Mouse (Mus musculus): Measurements from ENCODE around the gene Cox8b. TPM values are rescaled to one million over a fixed set of nuclear protein-coding genes. Genes with fewer than 3 reads are reported as not detected.
A peak's percentile ranks its signal among the peaks of the same experiment; 100 is the strongest.

Cox8b gene
- polyA plus RNA-seq, 1 experiment from 2014 or later: 0.49 TPM

GRCm38 (mm10) chr7:140880865-140881515 is 19.3 kb downstream of the Cox8b start:
- H3K27me3 ChIP-seq (ENCODE audit: low read depth, poor library complexity, severe bottlenecking): no peaks in the 10 kb centered on the region
- peak overlapping the region; percentile 90 for H3K27ac ChIP-seq
- H3K4me1 ChIP-seq: peaks cover 16% of the 10 kb centered on the region
- WGBS: 36% methylated on average over 8 of the region's 8 CpGs
- peaks cover 37% of the 10 kb centered on the region for H3K36me3 ChIP-seq
- H3K9me3 ChIP-seq (replicated peaks): no peaks in the 10 kb centered on the region
- peak overlapping the region; percentile 91 for H3K4me3 ChIP-seq
- no peak for DNase-seq (ENCODE audit: low spot score)

- DNase-seq (ENCODE audit: low spot score): no peak
- no peak overlapping the region for H3K27ac ChIP-seq
- 89% methylated on average over 3 of the region's 3 CpGs for WGBS
- peaks cover 16% of the 10 kb centered on the region for H3K4me1 ChIP-seq
- H3K4me3 ChIP-seq: no peak overlapping the region
- no peaks in the 10 kb centered on the region for H3K27me3 ChIP-seq (ENCODE audit: low read depth, poor library complexity, severe bottlenecking)
- H3K9me3 ChIP-seq (replicated peaks): no peaks in the 10 kb centered on the region
- H3K36me3 ChIP-seq: peaks cover 36% of the 10 kb centered on the region
These were observed 19.8 kb downstream of the Cox8b start for GRCm38 (mm10) chr7:140880419-140880818.

- Histone ChIP-seq H3K9me3 (replicated peaks) (no peaks in the 10 kb centered on the region), H3K4me3 (no peak overlapping the region), H3K27ac (no peak overlapping the region), H3K4me1 (peaks cover 16% of the 10 kb centered on the region), H3K27me3 (ENCODE audit: low read depth, poor library complexity, severe bottlenecking) (no peaks in the 10 kb centered on the region), H3K36me3 (peaks cover 34% of the 10 kb centered on the region)
- WGBS: 89% methylated on average over 7 of the region's 7 CpGs
- DNase-seq (ENCODE audit: low spot score): no peak
These were observed 20.9 kb downstream of the Cox8b start for GRCm38 (mm10) chr7:140879355-140879754.

GRCm38 (mm10) chr7:140877364-140877763 is 22.9 kb downstream of the Cox8b start:
- H3K4me3 ChIP-seq: no peak overlapping the region
- WGBS: 85% methylated on average over 6 of the region's 6 CpGs
- H3K27me3 ChIP-seq (ENCODE audit: low read depth, poor library complexity, severe bottlenecking): no peaks in the 10 kb centered on the region
- H3K27ac ChIP-seq: no peak overlapping the region
- H3K36me3 ChIP-seq: peaks cover 34% of the 10 kb centered on the region
- DNase-seq (ENCODE audit: low spot score): no peak
- no peaks in the 10 kb centered on the region for H3K9me3 ChIP-seq (replicated peaks)
- H3K4me1 ChIP-seq: peaks cover 10% of the 10 kb centered on the region

- Histone ChIP-seq H3K4me1 (no peaks in the 10 kb centered on the region), H3K36me3 (peaks cover 38% of the 10 kb centered on the region), H3K27me3 (ENCODE audit: low read depth, poor library complexity, severe bottlenecking) (no peaks in the 10 kb centered on the region), H3K9me3 (replicated peaks) (no peaks in the 10 kb centered on the region), H3K4me3 (no peak overlapping the region), H3K27ac (no peak overlapping the region)
- WGBS: 92% methylated on average over 4 of the region's 4 CpGs
- DNase-seq (ENCODE audit: low spot score): no peak
These were observed 26.0 kb downstream of the Cox8b start for GRCm38 (mm10) chr7:140874224-140874623.

- DNase-seq (ENCODE audit: low spot score): no peak
- no peak overlapping the region for H3K4me3 ChIP-seq
- no peaks in the 10 kb centered on the region for H3K4me1 ChIP-seq
- H3K9me3 ChIP-seq (replicated peaks): no peaks in the 10 kb centered on the region
- H3K27ac ChIP-seq: no peak overlapping the region
- no peaks in the 10 kb centered on the region for H3K27me3 ChIP-seq (ENCODE audit: low read depth, poor library complexity, severe bottlenecking)
- H3K36me3 ChIP-seq: peaks cover 77% of the 10 kb centered on the region
- WGBS: 87% methylated on average over 12 of the region's 12 CpGs
These were observed 35.5 kb downstream of the Cox8b start for GRCm38 (mm10) chr7:140864761-140865160.

GRCm38 (mm10) chr7:140860728-140861127 is 39.5 kb downstream of the Cox8b start:
- no peak overlapping the region for H3K27ac ChIP-seq
- H3K27me3 ChIP-seq (ENCODE audit: low read depth, poor library complexity, severe bottlenecking): no peaks in the 10 kb centered on the region
- peaks cover 27% of the 10 kb centered on the region for H3K4me1 ChIP-seq
- WGBS: 90% methylated on average over 5 of the region's 5 CpGs
- no peaks in the 10 kb centered on the region for H3K9me3 ChIP-seq (replicated peaks)
- H3K4me3 ChIP-seq: no peak overlapping the region
- H3K36me3 ChIP-seq: peaks cover 70% of the 10 kb centered on the region
- DNase-seq (ENCODE audit: low spot score): no peak

GRCm38 (mm10) chr7:140859997-140860396 is 40.2 kb downstream of the Cox8b start:
- H3K4me3 ChIP-seq: no peak overlapping the region
- no peaks in the 10 kb centered on the region for H3K27me3 ChIP-seq (ENCODE audit: low read depth, poor library complexity, severe bottlenecking)
- no peaks in the 10 kb centered on the region for H3K9me3 ChIP-seq (replicated peaks)
- 77% methylated on average over 6 of the region's 6 CpGs for WGBS
- H3K27ac ChIP-seq: no peak overlapping the region
- no peak for DNase-seq (ENCODE audit: low spot score)
- peaks cover 34% of the 10 kb centered on the region for H3K4me1 ChIP-seq
- peaks cover 67% of the 10 kb centered on the region for H3K36me3 ChIP-seq

- no peak overlapping the region for H3K27ac ChIP-seq
- no peaks in the 10 kb centered on the region for H3K27me3 ChIP-seq (ENCODE audit: low read depth, poor library complexity, severe bottlenecking)
- H3K36me3 ChIP-seq: peaks cover 67% of the 10 kb centered on the region
- WGBS: 96% methylated on average over 8 of the region's 8 CpGs
- no peaks in the 10 kb centered on the region for H3K9me3 ChIP-seq (replicated peaks)
- H3K4me1 ChIP-seq: peaks cover 36% of the 10 kb centered on the region
- peak overlapping the region; percentile 91; the same call in 1 of the 2 replicates for H3K4me3 ChIP-seq
- DNase-seq (ENCODE audit: low spot score): no peak
These were observed 41.5 kb downstream of the Cox8b start for GRCm38 (mm10) chr7:140858746-140859145.

GRCm38 (mm10) chr7:140857550-140858505 is 42.4 kb downstream of the Cox8b start, which contains the start of gene Bet1l:
Bet1l (minus strand) TSS chr7:140857577.
- Histone ChIP-seq H3K4me3 (peak within 1 kb of the TSS; percentile 91), H3K27ac (peak within 1 kb of the TSS; percentile 88), H3K36me3 (peaks cover 67% of the 10 kb centered on the region), H3K4me1 (peaks cover 36% of the 10 kb centered on the region), H3K27me3 (ENCODE audit: low read depth, poor library complexity, severe bottlenecking) (no peaks in the 10 kb centered on the region), H3K9me3 (replicated peaks) (no peaks in the 10 kb centered on the region)
- 44% methylated on average over 40 of the region's 40 CpGs for WGBS
- DNase-seq (ENCODE audit: low spot score): peak; percentile 35

- Histone ChIP-seq H3K9me3 (replicated peaks) (no peaks in the 10 kb centered on the region), H3K27me3 (ENCODE audit: low read depth, poor library complexity, severe bottlenecking) (no peaks in the 10 kb centered on the region), H3K4me3 (peak within 1 kb of the TSS; percentile 91), H3K4me1 (peaks cover 36% of the 10 kb centered on the region), H3K27ac (peak within 1 kb of the TSS; percentile 88), H3K36me3 (peaks cover 67% of the 10 kb centered on the region)
- DNase-seq (ENCODE audit: low spot score): peak; percentile 82
- under 1% methylated on average over 50 of the region's 50 CpGs for WGBS
These were observed 43.3 kb downstream of the Cox8b start, which contains the start of gene Ric8a for GRCm38 (mm10) chr7:140856785-140857549. Ric8a (plus strand) TSS chr7:140856957.
